Mouse (Mus musculus) thymus, adult 2 months (tissue): ENCODE results near the gene Slc1a2.

ENCODE experiments used
- CTCF ChIP-seq: fragments of 200-500 bp; IDR thresholded peaks from 2 replicates; pipeline ENCODE4 v1.5.1; 2012; ENCODE audit warnings: mild to moderate bottlenecking, control low read depth, low read length, moderate library complexity, borderline replicate concordance; ENCODE audit not compliant: control insufficient read depth, poor library complexity, insufficient read depth; ENCODE audit errors: extremely low read depth
- POLR2A ChIP-seq: fragments of 200-500 bp; IDR thresholded peaks from 2 replicates; pipeline ENCODE4 v1.6.1; 2012; ENCODE audit warnings: mild to moderate bottlenecking, low read length, control low read depth, moderate library complexity; ENCODE audit not compliant: control insufficient read depth, poor library complexity, insufficient read depth; ENCODE audit errors: extremely low read depth

GRCm38 (mm10) chr2:102636116-102636600, 22.3 kb upstream of the Slc1a2 start:
- TF ChIP-seq CTCF (no peak), POLR2A (no peak)
